Mouse (Mus musculus) megakaryocyte, embryonic 14.5 days (primary cell): Measurements from ENCODE around the gene Hist1h4d.
"Not testable (repeated sequence)": the region's sequence is repeated elsewhere in the genome, so short reads cannot be mapped to it uniquely, and the experiment has no call there.

ENCODE experiments used
- FLI1 ChIP-seq: IDR thresholded peaks from 2 replicates; pipeline ENCODE4 v1.6.1; 2012; ENCODE audit warnings: low read length, inconsistent platforms, mixed read lengths
- GATA1 ChIP-seq: IDR thresholded peaks from 3 replicates; pipeline ENCODE4 v1.6.1; 2012; ENCODE audit warnings: mixed read lengths, low read length, inconsistent platforms, borderline replicate concordance

GRCm38 (mm10) chr13:23591886-23592285, 10.5 kb downstream of the Hist1h4d start:
- not testable (repeated sequence) for TF ChIP-seq FLI1, GATA1
